Mouse (Mus musculus): ENCODE measurements around the gene Wdsub1. TPM values are rescaled to one million over a fixed set of nuclear protein-coding genes. Genes with fewer than 3 reads are reported as not detected.
"Not testable (repeated sequence)": the region's sequence is repeated elsewhere in the genome, so short reads cannot be mapped to it uniquely, and the experiment has no call there.

The Wdsub1 gene
- total RNA-seq (2015) (11.6 and 14.3 TPM in 2 replicates), total RNA-seq (2017) (21.3 and 31.0 TPM in 2 replicates)

- ATAC-seq (ENCODE audit: poor library complexity, severe bottlenecking): peak; percentile 94
Measured at GRCm38 (mm10) chr2:59881831-59882741, at the start of gene Wdsub1. TSS of gene Wdsub1 (minus strand) at chr2:59882591.

- ATAC-seq (ENCODE audit: poor library complexity, severe bottlenecking): no peak
Measured at GRCm38 (mm10) chr2:59913610-59914009, 31.2 kb upstream of the Wdsub1 start.

DNA sequence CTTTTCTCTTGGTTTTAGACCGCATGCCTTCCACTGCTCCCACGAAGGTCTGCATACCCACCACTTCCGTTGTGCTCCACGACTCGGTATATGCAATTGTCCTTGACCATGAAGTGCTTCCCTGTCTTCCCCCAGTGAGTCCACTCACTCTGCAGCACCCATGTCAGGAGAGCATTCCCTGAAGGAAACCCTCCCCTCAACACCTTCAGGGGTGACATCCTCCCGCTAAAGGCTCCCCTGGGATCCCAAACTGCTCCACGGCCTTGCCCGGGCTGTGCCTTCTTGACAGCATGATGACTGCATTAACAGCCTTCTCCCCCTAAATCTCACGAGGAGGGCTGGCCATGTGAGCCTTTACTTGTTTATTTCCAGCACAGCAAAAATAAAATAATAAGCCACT lies 25.7 kb upstream of the Wdsub1 start:
- ATAC-seq (ENCODE audit: poor library complexity, severe bottlenecking): no peak

GRCm38 (mm10) chr2:59904007-59904406 lies 21.6 kb upstream of the Wdsub1 start:
- no peak for ATAC-seq (ENCODE audit: poor library complexity, severe bottlenecking)

DNA sequence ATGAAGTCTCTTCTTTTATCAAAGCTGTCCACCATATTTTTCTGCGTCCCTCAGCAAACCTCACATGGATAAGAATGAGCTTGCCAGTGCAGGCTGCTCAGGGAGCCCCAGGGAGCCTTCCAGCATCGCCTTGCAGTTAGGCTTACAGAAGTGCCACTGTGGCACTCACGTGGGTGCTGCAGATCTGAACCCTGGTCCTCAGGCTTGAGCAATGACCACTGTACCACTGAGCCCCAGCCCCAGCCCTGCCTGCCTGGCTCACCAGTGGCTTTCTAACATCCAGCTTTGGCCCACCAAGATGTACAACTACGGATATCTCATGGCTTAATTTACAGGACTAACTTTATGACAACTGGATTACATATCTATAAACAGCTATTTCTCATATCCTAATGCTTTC lies 16.3 kb upstream of the Wdsub1 start:
- ATAC-seq (ENCODE audit: poor library complexity, severe bottlenecking): no peak

DNA sequence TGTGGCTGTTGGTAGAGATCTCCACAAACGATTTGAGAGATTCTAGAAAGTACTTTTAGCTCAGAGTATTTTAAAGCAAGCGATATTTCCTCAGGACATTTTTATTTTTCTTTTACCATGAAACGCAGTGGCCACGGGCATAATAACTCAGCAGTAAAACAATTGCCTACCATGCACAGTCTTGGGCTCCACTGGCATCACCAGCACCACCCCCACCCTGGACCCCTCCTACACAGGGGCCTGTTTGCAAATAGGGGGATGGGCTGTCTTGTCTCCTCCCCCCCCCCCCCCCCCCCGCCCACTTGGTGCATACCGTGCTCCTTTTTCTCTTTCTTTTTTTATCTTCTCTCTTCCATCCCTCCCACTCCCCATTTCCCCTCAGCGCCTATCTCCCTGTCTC lies 15.7 kb upstream of the Wdsub1 start:
- ATAC-seq (ENCODE audit: poor library complexity, severe bottlenecking): no peak

DNA sequence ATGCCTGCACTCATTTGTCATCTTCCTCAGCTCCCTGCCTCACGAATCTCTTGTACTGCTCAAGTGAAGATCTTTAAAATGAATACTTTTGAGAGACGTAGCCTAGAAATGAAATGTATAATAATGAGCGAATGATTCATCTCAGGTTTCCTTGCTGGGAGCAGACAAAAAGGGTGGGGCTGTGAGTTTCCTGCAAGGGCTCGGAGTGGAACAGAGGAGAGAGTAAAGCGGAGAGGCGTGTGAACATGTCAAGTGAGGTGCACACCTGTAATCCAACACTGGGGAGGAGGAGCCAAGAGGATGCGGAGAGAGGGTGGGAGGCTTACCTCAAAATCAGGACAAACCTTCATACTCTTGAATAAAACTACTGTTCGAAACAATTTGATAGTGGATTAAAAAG lies 14.4 kb upstream of the Wdsub1 start:
- ATAC-seq (ENCODE audit: poor library complexity, severe bottlenecking): no peak

DNA sequence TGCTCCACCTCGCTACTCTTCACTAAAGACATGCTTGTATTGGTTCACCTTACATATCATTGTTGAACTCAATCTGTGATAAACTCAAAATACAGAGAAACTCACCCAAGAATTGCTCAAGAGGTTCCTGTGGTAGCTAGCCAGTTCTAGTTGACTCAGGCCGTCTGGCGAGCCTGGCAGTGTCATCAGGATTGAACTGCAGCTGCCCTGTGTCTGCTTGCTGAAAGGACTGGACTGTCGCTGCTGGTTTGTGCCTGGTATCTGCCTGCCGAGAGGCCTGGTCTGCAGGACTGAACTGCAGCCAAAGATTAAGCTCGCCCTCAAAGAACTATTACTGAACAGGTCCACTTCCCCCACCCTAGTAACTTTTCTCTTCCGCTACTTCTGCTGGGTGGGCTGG lies 14.0 kb upstream of the Wdsub1 start:
- ATAC-seq (ENCODE audit: poor library complexity, severe bottlenecking): no peak

DNA sequence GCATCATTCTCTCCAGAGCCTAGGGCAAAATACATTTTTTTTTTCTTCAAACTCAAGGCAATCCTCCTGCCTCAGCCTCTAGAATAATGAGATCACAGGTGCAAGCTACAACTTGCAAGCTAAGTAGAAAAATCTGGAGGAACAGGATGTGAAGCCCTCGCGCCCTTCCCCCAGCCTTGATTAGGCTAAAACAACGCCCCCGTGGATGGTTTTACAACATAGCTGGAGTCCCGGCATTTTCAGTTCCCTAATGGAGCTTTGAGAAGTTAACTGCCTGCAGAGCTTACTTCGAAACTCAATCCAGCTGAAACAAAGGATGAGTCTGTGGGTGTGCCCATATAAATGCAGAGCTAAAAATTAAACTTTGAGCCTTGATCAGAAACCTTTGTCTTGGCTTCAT lies 7.3 kb upstream of the Wdsub1 start:
- peak; percentile 89 for ATAC-seq (ENCODE audit: poor library complexity, severe bottlenecking)

DNA sequence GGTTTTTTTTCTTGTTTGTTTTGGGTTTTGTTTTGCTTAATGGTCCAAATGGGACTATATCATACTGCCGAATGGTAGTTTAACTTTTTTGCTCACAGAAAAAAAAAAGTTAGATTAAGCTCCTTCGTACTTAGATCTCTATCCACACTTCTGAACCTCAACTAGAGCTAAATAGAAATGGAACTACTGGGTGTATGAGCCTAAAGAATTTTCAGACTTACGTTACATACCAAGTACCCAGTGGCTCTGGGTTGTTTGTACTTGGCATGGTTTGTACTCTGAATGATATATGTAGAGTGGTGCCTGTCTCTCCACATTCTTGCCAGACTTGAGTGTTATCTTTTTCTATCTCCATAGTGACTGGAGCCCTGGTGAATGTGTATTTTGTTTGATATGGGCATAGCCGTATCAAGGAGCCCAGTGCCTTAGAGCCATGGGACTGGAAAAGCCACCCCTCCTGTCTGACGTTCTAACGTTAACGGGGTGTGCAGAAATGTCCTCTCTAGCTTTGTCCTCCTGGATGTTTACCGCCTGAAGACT lies 421 bp upstream of the Wdsub1 start:
- ATAC-seq (ENCODE audit: poor library complexity, severe bottlenecking): no peak

- ATAC-seq (ENCODE audit: poor library complexity, severe bottlenecking): no peak
Measured at GRCm38 (mm10) chr2:59881404-59881803, 987 bp downstream of the Wdsub1 start.

DNA sequence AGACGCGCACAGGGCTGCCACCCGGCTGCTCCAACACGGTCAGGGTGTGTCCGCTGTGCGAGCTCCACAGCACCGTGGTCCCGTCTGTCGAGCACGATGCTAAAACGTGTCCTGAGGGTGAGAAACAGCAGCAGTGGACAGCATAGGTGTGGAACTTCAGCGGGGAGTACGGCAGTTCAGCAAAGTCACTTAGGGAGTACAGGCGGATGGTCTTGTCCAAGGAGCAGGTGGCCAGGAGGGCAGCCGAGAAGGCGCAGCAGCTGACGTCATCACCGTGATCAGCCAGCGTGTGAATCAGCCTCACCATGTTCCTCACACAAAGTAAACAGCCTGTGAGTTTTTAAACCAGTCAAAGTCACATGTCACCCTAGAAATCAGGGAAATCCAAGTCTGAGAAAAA lies 4.2 kb downstream of the Wdsub1 start:
- no peak for ATAC-seq (ENCODE audit: poor library complexity, severe bottlenecking)

GRCm38 (mm10) chr2:59877335-59877734 lies 5.1 kb downstream of the Wdsub1 start:
- ATAC-seq (ENCODE audit: poor library complexity, severe bottlenecking): no peak

DNA sequence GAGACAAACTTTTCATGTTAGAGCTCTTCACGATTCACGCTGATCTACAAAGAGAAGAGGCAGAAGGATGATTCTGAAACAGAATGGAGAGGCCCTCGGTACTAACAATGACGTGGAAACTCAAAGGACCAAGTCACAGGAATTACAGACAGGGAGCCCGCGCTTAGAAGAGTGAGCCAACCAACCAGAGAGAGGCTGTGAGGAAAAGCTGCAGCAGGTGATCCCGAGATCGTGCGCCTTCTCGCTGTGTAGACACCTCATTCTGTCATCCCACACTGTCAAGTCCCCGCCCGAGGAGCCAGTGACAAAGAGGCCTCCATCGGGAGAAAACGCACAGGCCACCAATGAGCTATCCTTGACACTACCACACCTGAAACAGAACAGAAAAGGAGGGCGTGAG lies 5.9 kb downstream of the Wdsub1 start:
- no peak for ATAC-seq (ENCODE audit: poor library complexity, severe bottlenecking)

GRCm38 (mm10) chr2:59870526-59870925 lies 11.9 kb downstream of the Wdsub1 start:
- no peak for ATAC-seq (ENCODE audit: poor library complexity, severe bottlenecking)

DNA sequence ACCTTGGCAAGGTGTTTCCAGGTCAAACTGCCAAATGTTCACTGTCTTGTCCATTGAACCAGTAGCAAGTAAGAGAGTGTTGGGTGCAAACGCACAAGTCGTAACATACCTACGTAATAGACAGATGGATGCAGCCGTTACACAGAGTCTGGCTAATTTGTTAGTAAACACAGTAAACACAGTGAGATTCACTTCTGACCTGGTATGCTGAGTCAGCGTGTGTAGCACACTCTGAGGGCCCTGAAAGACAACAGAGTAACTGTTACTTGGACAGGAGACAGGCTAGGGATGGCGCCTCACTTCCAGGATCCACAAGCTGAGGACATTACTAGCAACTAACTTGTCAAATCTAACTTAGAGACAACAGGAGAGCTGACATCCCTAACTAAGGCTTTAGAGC lies 19.8 kb downstream of the Wdsub1 start:
- ATAC-seq (ENCODE audit: poor library complexity, severe bottlenecking): no peak

DNA sequence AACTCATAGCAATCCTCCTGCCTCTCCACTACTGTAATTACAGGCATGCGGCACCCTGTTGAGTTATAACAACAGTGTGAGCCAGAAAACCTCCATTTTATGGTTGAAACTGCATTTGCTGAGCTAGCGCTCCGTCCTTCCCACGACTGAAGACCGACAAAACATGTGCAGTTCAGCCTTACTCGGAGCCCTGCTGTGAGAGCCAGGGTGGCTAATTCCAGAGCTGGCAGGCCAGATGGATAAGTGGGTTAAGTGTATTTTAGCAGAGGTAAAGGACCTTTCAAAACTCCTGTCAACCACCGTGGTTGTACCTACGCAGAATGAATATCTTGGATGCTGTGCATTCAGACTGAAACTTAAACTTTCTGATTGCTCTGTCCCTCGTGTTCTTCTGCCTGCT lies 28.0 kb downstream of the Wdsub1 start:
- no peak for ATAC-seq (ENCODE audit: poor library complexity, severe bottlenecking)

DNA sequence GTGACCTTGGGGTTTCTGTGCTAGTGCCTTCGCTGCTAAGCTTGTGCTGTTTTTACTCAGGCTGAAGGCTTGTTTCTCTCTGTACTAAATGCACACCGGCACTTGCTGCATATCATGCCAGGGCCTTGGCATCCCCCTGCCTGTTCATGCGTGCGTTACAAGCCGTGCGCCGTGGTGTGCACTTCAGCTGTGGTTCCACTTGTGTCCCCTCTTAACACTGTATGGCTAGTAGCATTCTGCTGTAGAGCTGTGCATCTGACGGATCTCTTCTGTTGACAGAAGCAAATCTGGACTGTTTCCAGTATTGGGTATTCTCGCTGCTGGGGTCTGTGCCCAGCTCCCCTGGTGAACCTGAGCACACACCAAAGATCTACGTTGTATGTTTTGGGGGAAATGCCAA lies 28.8 kb downstream of the Wdsub1 start:
- ATAC-seq (ENCODE audit: poor library complexity, severe bottlenecking): no peak

- no peak for ATAC-seq (ENCODE audit: poor library complexity, severe bottlenecking)
Measured at GRCm38 (mm10) chr2:59852916-59853315, 29.5 kb downstream of the Wdsub1 start.

GRCm38 (mm10) chr2:59851885-59852284 lies 30.5 kb downstream of the Wdsub1 start:
- ATAC-seq (ENCODE audit: poor library complexity, severe bottlenecking): not testable (repeated sequence)

DNA sequence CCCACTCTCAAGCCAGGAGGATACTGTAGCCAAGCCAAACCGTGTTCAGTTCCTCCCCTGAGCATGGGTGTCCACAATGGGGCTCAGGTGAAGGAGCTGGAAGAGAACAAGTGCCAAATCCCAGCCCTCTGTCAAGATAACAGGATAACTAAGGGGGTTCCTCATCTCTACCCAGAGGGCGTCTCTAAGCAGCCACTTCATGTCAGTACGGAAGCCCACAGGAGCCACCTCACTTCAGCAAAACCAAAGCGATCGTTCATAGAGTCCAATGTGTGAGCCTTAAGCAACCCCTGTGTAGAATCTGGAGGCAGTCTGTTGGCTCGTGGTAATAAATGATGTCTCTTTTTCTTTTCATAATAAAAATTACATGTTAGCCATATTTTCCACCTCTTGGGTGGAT lies 38.5 kb downstream of the Wdsub1 start:
- no peak for ATAC-seq (ENCODE audit: poor library complexity, severe bottlenecking)

GRCm38 (mm10) chr2:59843156-59843555 lies 39.2 kb downstream of the Wdsub1 start:
- no peak for ATAC-seq (ENCODE audit: poor library complexity, severe bottlenecking)
